Mouse (Mus musculus) cortical plate, adult 2 months (tissue): ENCODE measurements around the gene Ap4s1.
"Not testable (repeated sequence)": the region's sequence is repeated elsewhere in the genome, so short reads cannot be mapped to it uniquely, and the experiment has no call there.

Experiments
- CTCF ChIP-seq: fragments of 200-500 bp; IDR thresholded peaks from 2 replicates; pipeline ENCODE4 v1.5.1; 2011; ENCODE audit warnings: mild to moderate bottlenecking, control low read depth, low read length; ENCODE audit not compliant: insufficient read depth; ENCODE audit errors: extremely low read depth
- POLR2A ChIP-seq: fragments of 200-500 bp; IDR thresholded peaks from 2 replicates; pipeline ENCODE4 v1.6.1; 2011; ENCODE audit warnings: mild to moderate bottlenecking, low read length, control low read depth; ENCODE audit not compliant: insufficient read depth; ENCODE audit errors: extremely low read depth

DNA sequence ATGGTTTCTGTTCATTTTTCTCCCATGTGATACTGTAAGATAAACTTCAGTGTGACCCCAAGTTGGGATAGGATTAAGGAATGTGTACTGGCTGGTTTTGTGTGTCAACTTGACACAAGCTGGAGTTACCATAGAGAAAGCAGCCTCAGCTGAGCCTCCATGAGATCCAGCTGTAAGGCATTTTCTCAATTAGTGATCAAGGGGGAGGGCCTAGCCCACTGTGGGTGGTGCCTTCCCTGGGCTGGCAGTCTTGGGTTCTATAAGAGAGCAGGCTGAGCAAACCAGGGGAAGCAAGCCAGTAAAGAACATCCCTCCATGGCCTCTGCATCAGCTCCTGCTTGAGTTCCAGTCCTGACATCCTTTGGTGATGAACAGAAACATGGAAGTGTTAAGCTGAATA is 41.4 kb upstream of the Ap4s1 start:
- TF ChIP-seq CTCF, POLR2A: not testable (repeated sequence)
